Mouse (Mus musculus): Measurements from ENCODE around the gene Fgfrl1.

DNA sequence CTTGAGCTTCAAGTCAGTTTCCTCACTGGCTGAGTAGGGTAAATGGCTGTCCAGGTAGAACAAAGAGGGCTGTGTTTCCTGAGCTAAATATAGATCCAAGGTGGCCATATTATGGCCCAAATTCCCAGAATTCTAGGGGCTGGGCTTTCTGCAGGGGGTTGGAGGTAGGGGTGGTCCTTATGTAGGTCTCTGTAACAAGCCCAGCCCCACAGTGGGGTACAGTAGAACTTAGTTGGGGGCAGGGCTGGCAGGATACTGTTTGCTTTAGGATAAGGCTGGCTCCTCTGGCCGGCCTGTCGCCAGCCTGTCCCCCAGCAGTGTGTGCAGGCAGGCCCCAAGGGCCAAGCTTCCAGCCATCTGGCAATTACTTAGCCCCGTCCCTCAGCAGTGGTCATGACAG lies 8.2 kb downstream of the Fgfrl1 start:
- TF ChIP-seq CTCF (IDR thresholded peaks at IDR 0.05; ENCODE audit: low read depth) (no peak), EP300 (IDR thresholded peaks at IDR 0.05; ENCODE audit: low read depth) (no peak)

Measured in heart, postnatal 0 days (tissue).